Comparison of ENCODE assay signal across 22 mouse cellular contexts in genomic region chr6:38347875-38348274, GRCm38 (mm10). TPM values are rescaled to one million over a fixed set of nuclear protein-coding genes. Genes with fewer than 3 reads are reported as not detected.
A peak's percentile ranks its signal among the peaks of the same experiment; 100 is the strongest.
DNase-seq lines count a peak whose midpoint lies in the region; ATAC-seq lines count a peak whose summit lies in the region.
"Had no signal": no experiment of that assay in that cellular context is flagged by ENCODE, and none has a peak within 500 bp of the region (broad histone marks: within the 10 kb centered on the region; RNA-seq: fewer than 3 reads in every experiment).

No protein-coding gene starts in this region.

- H3K9ac ChIP-seq in liver, embryonic 13.5 days = peak overlapping the region; percentile 49
- H3K9ac ChIP-seq in liver, embryonic 11.5 days (ENCODE audit: low read depth, low read length) = no peak overlapping the region
- no peak overlapping the region for H3K9ac ChIP-seq in midbrain, embryonic 16.5 days (ENCODE audit: low read depth, low read length)
- H3K9ac ChIP-seq: embryonic facial prominence, embryonic 13.5 days; heart, embryonic 12.5 days; hindbrain, embryonic 12.5 days had no signal

- H3K9me3 ChIP-seq in liver, embryonic 13.5 days (replicated peaks) = no peaks in the 10 kb centered on the region
- no peaks in the 10 kb centered on the region for H3K9me3 ChIP-seq in liver, embryonic 11.5 days (ENCODE audit: control insufficient read depth, low read length)
- no peaks in the 10 kb centered on the region for H3K9me3 ChIP-seq in midbrain, embryonic 16.5 days (replicated peaks; ENCODE audit: control insufficient read depth, low read length, poor library complexity, severe bottlenecking)
- H3K9me3 ChIP-seq: embryonic facial prominence, embryonic 13.5 days; forebrain, embryonic 10.5 days; heart, embryonic 12.5 days; hindbrain, embryonic 12.5 days had no signal

- peak overlapping the region; percentile 63 for H3K4me2 ChIP-seq in liver, embryonic 13.5 days
- H3K4me2 ChIP-seq in liver, embryonic 11.5 days = no peak overlapping the region
- no peak overlapping the region for H3K4me2 ChIP-seq in midbrain, embryonic 16.5 days (ENCODE audit: low read length)
- H3K4me2 ChIP-seq: embryonic facial prominence, embryonic 13.5 days; heart, embryonic 12.5 days; hindbrain, embryonic 12.5 days had no signal

- no peak for ATAC-seq in CD4-positive, CD25-positive, alpha-beta regulatory T cell, adult 4 months
- no peak for ATAC-seq in liver, embryonic 13.5 days (ENCODE audit: low read depth)
- no peak for ATAC-seq in liver, embryonic 11.5 days (replicated peaks; ENCODE audit: low FRiP score)
- no peak for ATAC-seq in midbrain, embryonic 16.5 days
- ATAC-seq: forebrain, embryonic 14.5 days; hindbrain, postnatal 0 days had no signal

- peak overlapping the region; percentile 99 for H3K27ac ChIP-seq in liver, embryonic 13.5 days
- no peak overlapping the region for H3K27ac ChIP-seq in liver, embryonic 11.5 days (ENCODE audit: low read depth, low read length)
- no peak overlapping the region for H3K27ac ChIP-seq in midbrain, embryonic 16.5 days (ENCODE audit: low read length)
- H3K27ac ChIP-seq: embryonic facial prominence, embryonic 13.5 days; forebrain, embryonic 10.5 days; gastrocnemius, adult 2 months; hindbrain, embryonic 12.5 days; hindbrain, postnatal 0 days had no signal

- peaks cover 48% of the 10 kb centered on the region for H3K36me3 ChIP-seq in liver, embryonic 13.5 days
- peaks cover 4% of the 10 kb centered on the region; the same call in 1 of the 2 replicates for H3K36me3 ChIP-seq in liver, embryonic 11.5 days (ENCODE audit: control insufficient read depth, insufficient read depth, low read length)
- no peaks in the 10 kb centered on the region for H3K36me3 ChIP-seq in midbrain, embryonic 16.5 days (ENCODE audit: control insufficient read depth, insufficient read depth, low read length)
- H3K36me3 ChIP-seq: embryonic facial prominence, embryonic 13.5 days; forebrain, embryonic 10.5 days; heart, embryonic 12.5 days; hindbrain, embryonic 12.5 days had no signal

- H3K27me3 ChIP-seq in liver, embryonic 13.5 days = no peaks in the 10 kb centered on the region
- H3K27me3 ChIP-seq in liver, embryonic 11.5 days (replicated peaks; ENCODE audit: control insufficient read depth, insufficient read depth, low read length) = 0 out of 2 replicates have a peak, but pooled peaks cover 3% of the 10 kb centered on the region
- H3K27me3 ChIP-seq in midbrain, embryonic 16.5 days (ENCODE audit: control insufficient read depth, insufficient read depth, low read depth, low read length) = peaks cover 20% of the 10 kb centered on the region

- peak; percentile 47 for DNase-seq in CD4-positive, CD25-positive, alpha-beta regulatory T cell, adult 2 months (ENCODE audit: low read depth, low spot score)
- no peak for DNase-seq in liver, embryonic 13.5 days
- DNase-seq in liver, embryonic 11.5 days (ENCODE audit: low spot score) = no peak
- peak; percentile 55 for DNase-seq in naive thymus-derived CD4-positive, alpha-beta T cell, adult 2 months (ENCODE audit: low read depth)
- DNase-seq in urinary bladder, postnatal 36 days (ENCODE audit: low spot score in 2 of 2) = no peak
- DNase-seq: adrenal gland, adult 2 months; adrenal gland, postnatal 25 days; B cell, adult 2 months; cerebellum, adult 18-20 months; cerebellum, adult 9-11 months; cerebellum, postnatal 36 days; gastrocnemius, adult 2 months; gastrocnemius, postnatal 25 days; heart, postnatal 4 days had no signal

- peak overlapping the region; percentile 12; the same call in 1 of the 2 replicates for H3K4me3 ChIP-seq in liver, embryonic 13.5 days (replicated peaks)
- no peak overlapping the region for H3K4me3 ChIP-seq in liver, embryonic 11.5 days (ENCODE audit: low read depth, low read length)
- no peak overlapping the region for H3K4me3 ChIP-seq in midbrain, embryonic 16.5 days (ENCODE audit: low read depth, low read length)
- H3K4me3 ChIP-seq: embryonic facial prominence, embryonic 13.5 days; forebrain, embryonic 10.5 days; gastrocnemius, adult 2 months; heart, embryonic 12.5 days; hindbrain, embryonic 12.5 days had no signal

- WGBS in liver, embryonic 13.5 days (ENCODE audit: insufficient replicate concordance) = 47% methylated on average over 5 of the region's 5 CpGs
- 55% methylated on average over 5 of the region's 5 CpGs for WGBS in liver, embryonic 11.5 days
- 82% methylated on average over 5 of the region's 5 CpGs for WGBS in midbrain, embryonic 16.5 days

- H3K4me1 ChIP-seq in liver, embryonic 13.5 days (replicated peaks) = peaks cover 89% of the 10 kb centered on the region
- H3K4me1 ChIP-seq in liver, embryonic 11.5 days (replicated peaks; ENCODE audit: control insufficient read depth, insufficient read depth, low read length) = peaks cover 48% of the 10 kb centered on the region
- no peaks in the 10 kb centered on the region for H3K4me1 ChIP-seq in midbrain, embryonic 16.5 days (ENCODE audit: control insufficient read depth, insufficient read depth, low read length)
- H3K4me1 ChIP-seq: embryonic facial prominence, embryonic 13.5 days; forebrain, embryonic 10.5 days; hindbrain, embryonic 12.5 days had no signal

RNA-seq across cellular contexts. Expression of gene Zc3hav1, which starts 6.5 kb away (rescaled TPM):
- polyA plus RNA-seq in CD4-positive, CD25-positive, alpha-beta regulatory T cell, adult 4 months (2017; shearing (Covaris generic)) = 100 to 1,000 TPM; 189 to 215 TPM
- 24.6 and 25.8 TPM in 2 replicates for polyA plus RNA-seq in liver, embryonic 13.5 days (2015; fragmentation: Nextera tagmentation; extraction: Ambion mirVana)
- polyA plus RNA-seq in liver, embryonic 11.5 days (2014; fragmentation: Nextera tagmentation; extraction: Ambion mirVana) = 28.4 and 31.3 TPM in 2 replicates
- 1.0 and 1.1 TPM in 2 replicates for polyA plus RNA-seq in midbrain, embryonic 16.5 days (2015; fragmentation: Nextera tagmentation; extraction: Ambion mirVana)

RNA-seq across cellular contexts. Expression of gene Ttc26, which starts 33.4 kb away (rescaled TPM):
- polyA plus RNA-seq in CD4-positive, CD25-positive, alpha-beta regulatory T cell, adult 4 months (2017; shearing (Covaris generic)) = not detected
- polyA plus RNA-seq in liver, embryonic 13.5 days (2015; fragmentation: Nextera tagmentation; extraction: Ambion mirVana) = 0.70 and 0.74 TPM in 2 replicates
- 3.3 and 3.8 TPM in 2 replicates for polyA plus RNA-seq in liver, embryonic 11.5 days (2014; fragmentation: Nextera tagmentation; extraction: Ambion mirVana)
- polyA plus RNA-seq in midbrain, embryonic 16.5 days (2015; fragmentation: Nextera tagmentation; extraction: Ambion mirVana) = 5.5 and 7.6 TPM in 2 replicates

RNA-seq across cellular contexts. Expression of gene Zc3hav1l, which starts 48.8 kb away (rescaled TPM):
- polyA plus RNA-seq in CD4-positive, CD25-positive, alpha-beta regulatory T cell, adult 4 months (2017; shearing (Covaris generic)) = under 1 TPM; 0.38 to 0.55 TPM
- 1.6 and 2.1 TPM in 2 replicates for polyA plus RNA-seq in liver, embryonic 13.5 days (2015; fragmentation: Nextera tagmentation; extraction: Ambion mirVana)
- polyA plus RNA-seq in liver, embryonic 11.5 days (2014; fragmentation: Nextera tagmentation; extraction: Ambion mirVana) = 8.3 and 8.9 TPM in 2 replicates
- 7.0 and 8.3 TPM in 2 replicates for polyA plus RNA-seq in midbrain, embryonic 16.5 days (2015; fragmentation: Nextera tagmentation; extraction: Ambion mirVana)

Comparison
In these comparisons a context has a peak if more than half of its experiments do, and no peak if none do; other contexts are left out.
1. DNase-seq: peak in CD4-positive, CD25-positive, alpha-beta regulatory T cell, adult 2 months (single experiment) and naive thymus-derived CD4-positive, alpha-beta T cell, adult 2 months (single experiment); none in liver, embryonic 13.5 days (single experiment), liver, embryonic 11.5 days (single experiment) and urinary bladder, postnatal 36 days (0 of 2).
2. RNA of gene Zc3hav1, which starts 6.5 kb away (polyA plus RNA-seq): 189 to 215 TPM in CD4-positive, CD25-positive, alpha-beta regulatory T cell, adult 4 months, 28.4 to 31.3 TPM in liver, embryonic 11.5 days and 24.6 to 25.8 TPM in liver, embryonic 13.5 days; 1.0 to 1.1 TPM in midbrain, embryonic 16.5 days; every median in the first group is over 10 times any median in the second.